Mouse (Mus musculus): ENCODE measurements around the gene Abr. TPM values are rescaled to one million over a fixed set of nuclear protein-coding genes. Genes with fewer than 3 reads are reported as not detected.

Abr gene
- polyA plus RNA-seq, 1 experiment: 2.4 TPM

DNA sequence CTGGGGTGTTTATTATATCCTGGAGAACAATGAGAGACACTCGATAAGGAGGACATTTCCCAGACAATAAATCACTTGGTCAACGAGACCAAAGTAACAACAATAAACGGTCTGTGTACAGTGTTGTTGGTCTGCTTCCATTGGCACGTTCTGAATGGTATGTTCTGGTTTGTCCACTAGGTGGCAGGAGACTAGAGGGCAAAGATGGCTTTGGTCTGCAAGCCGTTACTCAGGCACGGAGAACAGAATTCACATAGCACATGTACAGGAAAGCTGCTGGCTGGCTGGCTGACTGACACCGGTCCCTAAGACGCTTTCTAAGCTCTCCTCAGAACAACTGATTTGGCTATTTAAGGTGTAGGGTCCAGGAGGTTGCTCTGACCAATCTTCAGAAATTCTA is 97.2 kb downstream of the Abr start:
- H3K27ac ChIP-seq (replicated peaks; ENCODE audit: low read depth, low read length): no peak overlapping the region
- H3K4me3 ChIP-seq (ENCODE audit: insufficient read depth, low read depth, low read length): no peak overlapping the region
- H3K4me1 ChIP-seq (ENCODE audit: control insufficient read depth, insufficient read depth, insufficient read length, low read length): no peaks in the 10 kb centered on the region

GRCm38 (mm10) chr11:76523356-76523755 is 98.8 kb downstream of the Abr start:
- no peaks in the 10 kb centered on the region for H3K4me1 ChIP-seq (ENCODE audit: control insufficient read depth, insufficient read depth, insufficient read length, low read length)
- H3K4me3 ChIP-seq (ENCODE audit: insufficient read depth, low read depth, low read length): no peak overlapping the region
- H3K27ac ChIP-seq (replicated peaks; ENCODE audit: low read depth, low read length): no peak overlapping the region

GRCm38 (mm10) chr11:76520889-76521288 is 101.2 kb downstream of the Abr start:
- Histone ChIP-seq H3K27ac (replicated peaks; ENCODE audit: low read depth, low read length) (no peak overlapping the region), H3K4me1 (ENCODE audit: control insufficient read depth, insufficient read depth, insufficient read length, low read length) (no peaks in the 10 kb centered on the region), H3K4me3 (ENCODE audit: insufficient read depth, low read depth, low read length) (no peak overlapping the region)

DNA sequence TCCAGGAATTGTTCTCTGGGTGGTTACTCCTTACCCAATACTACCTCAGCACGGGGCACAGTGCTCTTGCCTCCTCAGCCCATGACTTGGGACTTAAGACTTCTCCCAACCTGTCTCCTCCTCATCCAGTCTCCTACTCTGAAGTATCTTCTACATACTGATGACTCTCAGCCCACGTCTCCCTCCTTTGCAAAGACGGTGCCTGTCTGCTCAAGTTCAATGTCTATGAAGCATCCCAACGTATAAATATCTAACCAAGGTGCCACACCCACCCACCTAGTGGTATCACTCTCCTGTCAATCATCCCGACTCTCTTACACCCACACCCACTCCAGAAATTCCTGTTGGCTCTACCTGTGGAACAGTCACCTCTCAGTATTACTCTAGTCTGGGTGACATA is 103.5 kb downstream of the Abr start:
- no peak overlapping the region for H3K27ac ChIP-seq (replicated peaks; ENCODE audit: low read depth, low read length)
- H3K4me1 ChIP-seq (ENCODE audit: control insufficient read depth, insufficient read depth, insufficient read length, low read length): no peaks in the 10 kb centered on the region
- no peak overlapping the region for H3K4me3 ChIP-seq (ENCODE audit: insufficient read depth, low read depth, low read length)

DNA sequence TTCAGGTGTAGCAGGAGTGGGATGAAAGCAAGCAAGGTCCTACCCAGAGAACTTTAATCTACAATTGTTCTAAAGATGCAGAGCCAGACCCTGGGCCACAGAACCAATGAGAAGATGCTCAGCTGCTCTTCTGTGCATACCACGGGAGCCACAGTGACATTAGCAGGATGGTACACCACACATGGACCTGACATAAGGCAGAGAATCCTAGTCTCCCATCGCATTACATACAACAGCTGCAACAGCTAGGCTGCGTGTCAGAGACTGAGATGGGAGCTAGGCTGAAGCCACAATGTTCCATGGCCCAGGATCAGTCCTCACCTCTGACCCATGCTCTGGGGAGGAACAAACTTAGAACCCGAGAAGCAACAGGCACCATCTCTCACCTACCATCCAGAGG is 104.0 kb downstream of the Abr start:
- no peaks in the 10 kb centered on the region for H3K4me1 ChIP-seq (ENCODE audit: control insufficient read depth, insufficient read depth, insufficient read length, low read length)
- no peak overlapping the region for H3K4me3 ChIP-seq (ENCODE audit: insufficient read depth, low read depth, low read length)

DNA sequence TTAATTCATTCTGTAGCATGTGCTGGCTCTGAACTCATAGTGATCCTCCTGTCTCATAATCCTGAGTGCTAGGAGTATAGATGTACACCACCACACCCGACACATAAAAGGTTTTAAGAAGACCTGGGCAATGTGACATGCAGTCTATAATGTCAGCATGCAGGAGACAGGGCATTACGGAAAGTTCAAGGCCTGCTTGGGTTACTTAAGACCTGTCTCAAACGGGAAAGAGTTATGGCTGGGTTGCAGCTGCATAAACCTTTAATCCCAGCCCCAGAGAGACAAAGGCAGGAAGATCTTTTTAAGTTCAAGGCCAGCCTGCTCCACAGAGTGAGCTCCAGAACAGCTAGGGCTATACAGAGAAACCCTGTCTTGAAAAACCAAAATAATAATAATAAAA is 105.2 kb downstream of the Abr start:
- Histone ChIP-seq H3K4me1 (ENCODE audit: control insufficient read depth, insufficient read depth, insufficient read length, low read length) (no peaks in the 10 kb centered on the region), H3K27ac (replicated peaks; ENCODE audit: low read depth, low read length) (no peak overlapping the region)

More for the DNA sequence above, 104.0 kb downstream of the Abr start:
- H3K27ac ChIP-seq (replicated peaks; ENCODE audit: low read depth, low read length): no peak overlapping the region

DNA sequence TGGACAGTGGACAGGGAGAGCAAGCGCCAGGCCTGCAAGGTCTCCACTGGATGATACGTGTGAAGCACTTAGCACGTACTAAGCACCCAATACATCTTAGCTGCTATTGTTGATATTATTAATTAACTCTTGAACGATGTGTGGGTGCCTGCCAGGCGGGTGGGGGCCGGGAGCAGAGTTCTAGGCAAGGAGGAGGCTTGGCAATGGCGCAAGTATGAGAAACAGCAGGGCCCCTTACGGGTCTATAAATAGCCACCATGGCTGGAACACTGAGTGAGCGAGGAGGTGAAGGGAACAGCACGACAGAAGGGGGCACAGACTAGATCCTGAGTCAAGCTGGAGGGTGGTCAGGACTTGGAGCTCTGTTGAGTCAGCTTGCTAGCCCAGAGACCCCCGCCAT is 107.0 kb downstream of the Abr start:
- Histone ChIP-seq H3K27ac (replicated peaks; ENCODE audit: low read depth, low read length) (no peak overlapping the region), H3K4me3 (ENCODE audit: insufficient read depth, low read depth, low read length) (no peak overlapping the region), H3K4me1 (ENCODE audit: control insufficient read depth, insufficient read depth, insufficient read length, low read length) (no peaks in the 10 kb centered on the region)

More for the DNA sequence above, 105.2 kb downstream of the Abr start:
- no peak overlapping the region for H3K4me3 ChIP-seq (ENCODE audit: insufficient read depth, low read depth, low read length)

GRCm38 (mm10) chr11:76510977-76511376 is 111.1 kb downstream of the Abr start:
- Histone ChIP-seq H3K4me1 (ENCODE audit: control insufficient read depth, insufficient read depth, insufficient read length, low read length) (no peaks in the 10 kb centered on the region; the same call in none of the 2 replicates), H3K4me3 (ENCODE audit: insufficient read depth, low read depth, low read length) (no peak overlapping the region), H3K27ac (replicated peaks; ENCODE audit: low read depth, low read length) (no peak overlapping the region)

GRCm38 (mm10) chr11:76509751-76510723 is 112.1 kb downstream of the Abr start:
- Histone ChIP-seq H3K27ac (replicated peaks; ENCODE audit: low read depth, low read length) (no peak overlapping the region), H3K4me1 (ENCODE audit: control insufficient read depth, insufficient read depth, insufficient read length, low read length) (peaks cover 9% of the 10 kb centered on the region), H3K4me3 (ENCODE audit: insufficient read depth, low read depth, low read length) (no peak overlapping the region)

DNA sequence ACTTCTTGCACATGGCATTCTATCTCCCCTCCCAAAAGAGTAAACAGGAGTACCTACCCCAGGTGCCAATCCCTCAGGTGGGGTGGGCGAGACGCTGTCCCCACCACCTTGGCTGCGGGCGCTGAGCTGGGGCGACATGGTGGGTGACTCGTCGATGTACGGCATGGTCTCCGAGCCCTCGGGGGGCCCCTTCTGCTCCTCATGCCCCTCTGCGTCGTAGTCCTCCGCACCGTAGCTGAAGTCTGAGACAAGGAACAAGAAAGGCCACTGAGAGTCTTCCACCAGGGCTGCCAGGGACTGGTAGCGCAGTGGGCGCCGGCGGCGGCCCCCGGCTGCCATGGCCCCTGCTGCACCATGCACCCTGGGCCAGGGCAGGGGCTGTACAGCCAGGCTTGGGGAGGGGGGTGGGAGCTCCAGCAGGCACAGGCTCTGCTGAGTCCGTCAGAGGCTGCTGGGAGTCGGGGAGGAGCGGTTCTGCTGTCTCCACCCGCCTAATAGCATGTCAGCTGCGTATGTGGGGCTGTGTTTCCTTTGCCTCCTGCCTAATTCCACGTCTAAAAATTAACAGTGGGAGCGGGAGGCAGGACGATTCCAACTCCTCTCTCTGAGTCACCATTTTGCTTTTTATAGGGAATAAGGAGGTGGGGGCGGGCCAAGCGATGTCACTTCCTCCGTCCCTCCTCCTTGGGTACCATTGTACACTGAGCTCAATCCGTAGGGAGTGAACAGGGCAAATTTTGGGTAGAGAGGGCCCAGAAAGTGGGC is 113.1 kb downstream of the Abr start:
- Histone ChIP-seq H3K27ac (replicated peaks; ENCODE audit: low read depth, low read length) (no peak overlapping the region), H3K4me3 (ENCODE audit: insufficient read depth, low read depth, low read length) (no peak overlapping the region), H3K4me1 (ENCODE audit: control insufficient read depth, insufficient read depth, insufficient read length, low read length) (peaks cover 10% of the 10 kb centered on the region)

GRCm38 (mm10) chr11:76508125-76508524 is 114.0 kb downstream of the Abr start:
- no peak overlapping the region for H3K27ac ChIP-seq (replicated peaks; ENCODE audit: low read depth, low read length)

DNA sequence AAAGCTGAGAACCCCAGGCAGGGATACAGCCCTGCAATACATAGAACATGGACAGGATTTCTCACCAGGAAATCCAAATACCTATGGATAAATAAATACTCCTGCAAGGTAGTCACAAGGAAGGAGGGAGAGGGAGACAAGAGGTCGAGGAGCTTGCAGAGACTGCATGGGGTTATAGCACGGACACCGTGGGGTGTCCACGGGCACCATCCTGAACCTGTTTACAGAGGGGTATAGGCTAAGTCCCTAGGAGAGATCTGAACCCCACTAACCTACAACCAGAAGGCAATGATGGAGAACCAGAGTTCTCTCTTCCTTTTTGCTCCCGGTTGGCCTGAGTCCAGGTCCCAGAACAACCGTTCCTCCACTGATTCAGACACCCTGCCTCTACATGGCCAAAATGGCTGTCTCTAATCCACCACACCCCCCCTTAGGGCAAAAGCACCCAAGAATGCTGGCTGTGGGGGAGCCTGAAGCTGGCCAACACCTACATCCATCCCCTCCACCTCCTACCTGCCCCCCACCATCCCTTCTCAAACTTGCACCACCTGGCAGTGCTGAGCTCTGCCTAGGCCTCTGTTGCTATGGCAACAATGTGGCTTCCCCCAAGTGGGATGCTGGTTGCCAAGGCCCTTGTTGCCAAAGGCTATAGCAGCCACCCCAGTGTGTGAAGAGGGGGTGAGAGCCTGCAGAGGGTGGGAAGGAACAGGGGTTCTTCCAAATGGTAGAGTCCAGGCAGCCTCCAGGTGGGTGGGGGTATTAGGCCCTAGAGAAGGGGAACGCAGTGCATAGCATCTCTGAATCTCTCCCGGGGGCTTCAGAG is 114.6 kb downstream of the Abr start:
- no peak overlapping the region for H3K27ac ChIP-seq (replicated peaks; ENCODE audit: low read depth, low read length)
- no peak overlapping the region for H3K4me3 ChIP-seq (ENCODE audit: insufficient read depth, low read depth, low read length)
- H3K4me1 ChIP-seq (ENCODE audit: control insufficient read depth, insufficient read depth, insufficient read length, low read length): peaks cover 10% of the 10 kb centered on the region

More at GRCm38 (mm10) chr11:76508125-76508524, 114.0 kb downstream of the Abr start:
- Histone ChIP-seq H3K4me1 (ENCODE audit: control insufficient read depth, insufficient read depth, insufficient read length, low read length) (peaks cover 10% of the 10 kb centered on the region), H3K4me3 (ENCODE audit: insufficient read depth, low read depth, low read length) (no peak overlapping the region)

DNA sequence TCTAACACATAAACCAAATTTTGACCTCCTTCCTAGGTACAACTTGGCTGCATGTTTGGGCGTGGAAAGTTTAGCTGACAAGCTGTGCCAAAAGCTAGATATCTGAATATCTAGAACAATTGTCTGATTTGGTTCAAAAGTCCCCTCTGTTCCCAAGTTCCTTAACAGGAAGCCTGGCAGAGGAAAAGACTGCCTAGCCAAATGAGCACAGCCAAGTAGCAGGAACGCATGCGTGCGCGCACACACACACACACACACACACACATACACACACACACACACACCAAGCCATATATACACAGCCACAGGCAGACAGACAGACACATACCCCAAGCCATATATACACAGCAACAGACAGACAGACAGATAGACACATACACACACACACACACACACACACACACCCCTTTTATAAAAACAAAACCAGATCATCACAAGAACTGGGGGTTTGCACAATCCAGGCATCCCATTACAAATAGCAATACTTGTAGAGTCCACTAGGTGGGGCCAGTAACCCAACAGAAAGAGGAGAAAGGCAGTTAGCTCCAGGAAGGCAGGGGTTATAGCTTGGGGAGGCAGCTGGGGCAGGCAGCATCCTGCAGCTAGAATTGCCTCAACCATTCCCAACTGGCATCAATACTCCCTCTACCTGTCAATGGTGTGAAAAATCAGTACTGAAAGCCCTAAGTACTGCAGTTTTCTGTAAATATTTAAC is 115.4 kb downstream of the Abr start:
- H3K4me3 ChIP-seq (ENCODE audit: insufficient read depth, low read depth, low read length): no peak overlapping the region
- H3K27ac ChIP-seq (replicated peaks; ENCODE audit: low read depth, low read length): peak overlapping the region; percentile 77
- H3K4me1 ChIP-seq (ENCODE audit: control insufficient read depth, insufficient read depth, insufficient read length, low read length): peaks cover 10% of the 10 kb centered on the region

GRCm38 (mm10) chr11:76505106-76505505 is 117.0 kb downstream of the Abr start:
- no peak overlapping the region; the same call in 1 of the 2 replicates for H3K27ac ChIP-seq (replicated peaks; ENCODE audit: low read depth, low read length)
- peaks cover 10% of the 10 kb centered on the region for H3K4me1 ChIP-seq (ENCODE audit: control insufficient read depth, insufficient read depth, insufficient read length, low read length)
- H3K4me3 ChIP-seq (ENCODE audit: insufficient read depth, low read depth, low read length): no peak overlapping the region

All from brown adipose tissue, adult 24 weeks (tissue).